Mouse (Mus musculus) cerebellum, postnatal 36 days (tissue): ENCODE data around the gene Gm3604.
"Not testable (repeated sequence)": the region's sequence is repeated elsewhere in the genome, so short reads cannot be mapped to it uniquely, and the experiment has no call there.

Experiments
- DNase-seq, 2 experiments: peaks; one replicate each; pipeline ENCODE4 v3.0.0; 2021 to 2022; ENCODE audit warnings: mixed read lengths in 2 of 2

The Gm3604 gene

GRCm38 (mm10) chr13:62382952-62383351 is at the start of gene Gm3604:
Gene Gm3604, minus strand, starts transcription at chr13:62383177.
- DNase-seq = peak in 1 of 2 experiments; percentile 2

- DNase-seq = not testable (repeated sequence)
These were observed 16.2 kb upstream of the Gm3604 start for GRCm38 (mm10) chr13:62399206-62399605.

- not testable (repeated sequence) for DNase-seq
These were observed 7.2 kb upstream of the Gm3604 start for GRCm38 (mm10) chr13:62390076-62390620.

- no peak for DNase-seq
These were observed 51.2 kb downstream of the Gm3604 start for GRCm38 (mm10) chr13:62331786-62332185.

- DNase-seq = no peak
These were observed 51.6 kb downstream of the Gm3604 start for GRCm38 (mm10) chr13:62331381-62331780.
